In genomic region chr15:86250269-86250668, GRCm38 (mm10) we compare ENCODE assay signal across 8 mouse cellular contexts. TPM values are rescaled to one million over a fixed set of nuclear protein-coding genes. Genes with fewer than 3 reads are reported as not detected.
DNase-seq lines count a peak whose midpoint lies in the region; ATAC-seq and TF ChIP-seq lines count a peak whose summit lies in the region.

No protein-coding gene starts in this region.

- no peaks in the 10 kb centered on the region for H3K9me3 ChIP-seq in heart, postnatal 0 days (replicated peaks; ENCODE audit: control insufficient read depth, low read length)
- no peaks in the 10 kb centered on the region for H3K9me3 ChIP-seq in midbrain, embryonic 11.5 days (ENCODE audit: control insufficient read depth, low read length)

- DNase-seq in heart, postnatal 0 days (ENCODE audit: low spot score): peak; percentile 22
- no peak for DNase-seq in heart, adult 8-10 months (ENCODE audit: low spot score)
- peak; percentile 75 for DNase-seq in CD4-positive, CD25-positive, alpha-beta regulatory T cell, adult 2 months (ENCODE audit: low read depth, low spot score)
- peak; percentile 59 to 64 for DNase-seq in cerebellum, adult 2 months
- DNase-seq in frontal cortex, postnatal 10 days (ENCODE audit: low spot score in 2 of 2): peak; percentile 50 to 55
- DNase-seq in layer of hippocampus, adult 9-10 months (ENCODE audit: low spot score): peak; percentile 56
- peak; percentile 89 for DNase-seq in midbrain, embryonic 11.5 days (ENCODE audit: low spot score, missing footprints)
- peak; percentile 30 to 52 for DNase-seq in thymus, adult 18-20 months

- peak; percentile 67 for TF ChIP-seq CTCF in heart, postnatal 0 days (IDR thresholded peaks at IDR 0.05; ENCODE audit: low read depth)
- peak; percentile 92 for TF ChIP-seq CTCF in cerebellum, adult 2 months (IDR thresholded peaks at IDR 0.05; ENCODE audit: borderline replicate concordance, insufficient read depth, low read depth, low read length)

- H3K36me3 ChIP-seq in heart, postnatal 0 days (replicated peaks; ENCODE audit: control insufficient read depth, insufficient read depth, low read length): no peaks in the 10 kb centered on the region; the same call in 1 of the 2 replicates
- no peaks in the 10 kb centered on the region for H3K36me3 ChIP-seq in midbrain, embryonic 11.5 days (ENCODE audit: control insufficient read depth, insufficient read depth, low read length)

- H3K4me1 ChIP-seq in heart, postnatal 0 days (ENCODE audit: control insufficient read depth, insufficient read depth): no peaks in the 10 kb centered on the region
- H3K4me1 ChIP-seq in cerebellum, adult 2 months (ENCODE audit: control insufficient read depth, insufficient read depth, low read length): no peaks in the 10 kb centered on the region
- H3K4me1 ChIP-seq in midbrain, embryonic 11.5 days (ENCODE audit: control insufficient read depth, insufficient read depth, low read length): peaks cover 6% of the 10 kb centered on the region; the same call in 1 of the 2 replicates

- H3K27ac ChIP-seq in heart, postnatal 0 days (ENCODE audit: low read depth): no peak overlapping the region
- H3K27ac ChIP-seq in cerebellum, adult 2 months (ENCODE audit: insufficient read depth, low read length): no peak overlapping the region
- H3K27ac ChIP-seq in midbrain, embryonic 11.5 days (ENCODE audit: low read depth, low read length): no peak overlapping the region

- no peaks in the 10 kb centered on the region for H3K27me3 ChIP-seq in heart, postnatal 0 days (ENCODE audit: control insufficient read depth, insufficient read depth, low read length)
- no peaks in the 10 kb centered on the region for H3K27me3 ChIP-seq in cerebellum, adult 2 months (ENCODE audit: control insufficient read depth, insufficient read depth, low read length)
- H3K27me3 ChIP-seq in midbrain, embryonic 11.5 days (ENCODE audit: control insufficient read depth, insufficient read depth, low read length): no peaks in the 10 kb centered on the region

- H3K4me3 ChIP-seq in heart, postnatal 0 days (ENCODE audit: low read depth, low read length): no peak overlapping the region
- peak overlapping the region; percentile 2 for H3K4me3 ChIP-seq in cerebellum, adult 2 months (replicated peaks; ENCODE audit: insufficient read depth, low read depth, low read length)
- no peak overlapping the region for H3K4me3 ChIP-seq in midbrain, embryonic 11.5 days (ENCODE audit: low read depth, low read length)

- 0 out of 2 replicates have a peak, but pooled peaks have one; percentile 47 for ATAC-seq in heart, postnatal 0 days (ENCODE audit: insufficient read depth, low read depth)
- 0 out of 2 replicates have a peak, but pooled peaks have one; percentile 27 for ATAC-seq in midbrain, embryonic 11.5 days (ENCODE audit: low FRiP score)

- TF ChIP-seq POLR2A in cerebellum, adult 2 months (IDR thresholded peaks at IDR 0.05; ENCODE audit: borderline replicate concordance, insufficient read depth, low read length): no peak

- 68% methylated on average over 9 of the region's 9 CpGs for WGBS in heart, postnatal 0 days
- 40% methylated on average over 9 of the region's 9 CpGs for WGBS in cerebellum, adult 2 months
- WGBS in midbrain, embryonic 11.5 days: 65% methylated on average over 9 of the region's 9 CpGs

- H3K9ac ChIP-seq in heart, postnatal 0 days (replicated peaks; ENCODE audit: low read depth, low read length): no peak overlapping the region
- no peak overlapping the region for H3K9ac ChIP-seq in midbrain, embryonic 11.5 days (ENCODE audit: low read length)

- no peak for TF ChIP-seq EP300 in heart, postnatal 0 days (IDR thresholded peaks at IDR 0.05; ENCODE audit: low read depth)

- no peak overlapping the region for H3K4me2 ChIP-seq in heart, postnatal 0 days (ENCODE audit: low read depth, low read length)
- H3K4me2 ChIP-seq in midbrain, embryonic 11.5 days: no peak overlapping the region

RNA-seq across cellular contexts. Expression of gene Tbc1d22a, which starts 36.0 kb away (rescaled TPM):
- total RNA-seq in heart, postnatal 0 days (2014; rRNA removed; ENCODE audit: low replicate concordance): 26.6 and 31.4 TPM in 2 replicates
- 9.7 and 10.0 TPM in 2 replicates for polyA plus RNA-seq in heart, postnatal 0 days (2015; fragmentation: Nextera tagmentation; extraction: Ambion mirVana)
- total RNA-seq in heart, adult 8-10 months (2022): 10 to 100 TPM; 24.9 to 30.8 (median 27.7) TPM
- polyA plus RNA-seq in cerebellum, adult 2 months (2012; rRNA removed): 23.0 and 23.3 TPM in 2 replicates
- polyA plus RNA-seq in midbrain, embryonic 11.5 days (2014; fragmentation: Nextera tagmentation; extraction: Ambion mirVana): 6.7 and 8.1 TPM in 2 replicates
